Mouse (Mus musculus) cerebellum, adult 18-20 months (tissue): Measurements from ENCODE around the gene Far2.
A peak's percentile ranks its signal among the peaks of the same experiment; 100 is the strongest.
"Not testable (repeated sequence)": the region's sequence is repeated elsewhere in the genome, so short reads cannot be mapped to it uniquely, and the experiment has no call there.

Source experiments
- DNase-seq, 2 experiments: peaks; one replicate each; pipeline ENCODE4 v3.0.0; 2021

Gene Far2

GRCm38 (mm10) chr6:148117696-148118095, 70.6 kb downstream of the Far2 start:
- DNase-seq = no peak

- DNase-seq = no peak
Observed at GRCm38 (mm10) chr6:148120703-148121102, 73.6 kb downstream of the Far2 start.

- not testable (repeated sequence) for DNase-seq
Observed at GRCm38 (mm10) chr6:148126851-148127250, 79.8 kb downstream of the Far2 start.

- no peak for DNase-seq
Observed at GRCm38 (mm10) chr6:148132314-148132713, 85.3 kb downstream of the Far2 start.

GRCm38 (mm10) chr6:148133536-148133935, 86.5 kb downstream of the Far2 start:
- DNase-seq = no peak

- peak; percentile 76 to 81 for DNase-seq
Observed at GRCm38 (mm10) chr6:148135769-148136382, 88.8 kb downstream of the Far2 start.

GRCm38 (mm10) chr6:148139288-148139995, 92.4 kb downstream of the Far2 start:
- DNase-seq = no peak

GRCm38 (mm10) chr6:148141874-148142273, 94.8 kb downstream of the Far2 start:
- DNase-seq = no peak

GRCm38 (mm10) chr6:148142421-148142820, 95.4 kb downstream of the Far2 start:
- no peak for DNase-seq

GRCm38 (mm10) chr6:148152305-148152704, 105.2 kb downstream of the Far2 start:
- not testable (repeated sequence) for DNase-seq

GRCm38 (mm10) chr6:148172904-148173303, 125.8 kb downstream of the Far2 start:
- no peak for DNase-seq

- no peak for DNase-seq
Observed at GRCm38 (mm10) chr6:148185694-148186093, 138.6 kb downstream of the Far2 start.

GRCm38 (mm10) chr6:148193972-148194701, 147.1 kb downstream of the Far2 start:
- no peak for DNase-seq

- DNase-seq = no peak
Observed at GRCm38 (mm10) chr6:148199177-148199576, 152.1 kb downstream of the Far2 start.

- DNase-seq = no peak
Observed at GRCm38 (mm10) chr6:148199729-148200128, 152.7 kb downstream of the Far2 start.

- DNase-seq = no peak
Observed at GRCm38 (mm10) chr6:148205134-148205533, 158.1 kb downstream of the Far2 start.

GRCm38 (mm10) chr6:148207522-148207921, 160.5 kb downstream of the Far2 start:
- no peak for DNase-seq

- DNase-seq = peak in 1 of 2 experiments; percentile 19
Observed at GRCm38 (mm10) chr6:148211391-148211876, 164.4 kb downstream of the Far2 start.

- peak; percentile 97 to 99 for DNase-seq
Observed at GRCm38 (mm10) chr6:148211897-148212680, 165.0 kb downstream of the Far2 start, which contains the start of gene Ergic2. Gene Ergic2 (minus strand): TSS chr6:148212374.

- DNase-seq = peak; percentile 39 to 47
Observed at GRCm38 (mm10) chr6:148214765-148215164, 167.7 kb downstream of the Far2 start.

- DNase-seq = no peak
Observed at GRCm38 (mm10) chr6:148216752-148217151, 169.7 kb downstream of the Far2 start.

- no peak for DNase-seq
Observed at GRCm38 (mm10) chr6:148218235-148219076, 171.4 kb downstream of the Far2 start.
